Mouse (Mus musculus) thymus, postnatal 10 days (tissue): ENCODE measurements at regions not wholly inside any gene's neighbourhood (a gene's known extent, or its start where the extent isn't known, plus 50 kb on each side); places are given as distances from the start of the nearest gene placed in this dataset.
A peak's percentile ranks its signal among the peaks of the same experiment; 100 is the strongest.

Experiments
- DNase-seq, 2 experiments: peaks; one replicate each; pipeline ENCODE4 v3.0.0; 2021; ENCODE audit warnings: low spot score in 2 of 2

DNA sequence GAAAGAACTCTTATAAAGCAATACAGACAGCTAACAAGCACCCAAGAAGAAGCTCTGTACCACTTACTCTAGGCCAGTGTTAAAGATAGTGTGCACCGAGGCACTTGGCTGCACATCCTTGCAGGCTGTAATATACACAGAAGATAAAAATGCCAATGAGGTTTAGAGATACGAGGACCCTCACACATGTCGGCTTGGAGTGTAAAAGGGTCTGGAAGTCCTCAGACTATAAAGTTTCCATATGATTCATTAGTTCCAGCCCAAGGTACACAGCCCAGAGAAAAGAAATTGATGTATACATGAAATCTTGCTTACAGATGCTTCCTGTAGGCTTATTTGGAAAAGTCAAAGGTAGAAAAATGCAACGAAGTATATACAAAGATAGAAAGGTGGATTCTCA lies 800.3 kb upstream of the Lrrc6 start:
- DNase-seq, result no peak

DNA sequence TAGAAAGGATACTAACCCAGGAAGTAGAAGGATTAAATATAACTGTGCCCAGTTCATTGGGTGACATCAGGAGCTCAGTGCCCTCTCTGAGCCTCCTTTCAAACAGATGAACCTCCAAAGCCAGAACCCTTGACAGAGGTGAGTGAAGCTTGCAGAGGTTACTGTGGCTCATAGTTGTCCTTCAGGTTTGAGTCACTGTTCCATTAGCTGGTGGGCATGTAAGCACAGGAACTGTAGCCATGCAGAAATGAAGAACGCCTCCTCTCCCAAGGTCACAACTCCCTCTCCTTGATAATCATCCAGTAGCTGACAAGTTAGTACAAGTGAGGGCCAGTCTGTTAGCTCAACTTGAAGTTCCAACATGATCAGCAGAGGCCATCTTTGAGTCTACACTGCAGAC lies 794.1 kb upstream of the Lrrc6 start:
- no peak for DNase-seq

DNA sequence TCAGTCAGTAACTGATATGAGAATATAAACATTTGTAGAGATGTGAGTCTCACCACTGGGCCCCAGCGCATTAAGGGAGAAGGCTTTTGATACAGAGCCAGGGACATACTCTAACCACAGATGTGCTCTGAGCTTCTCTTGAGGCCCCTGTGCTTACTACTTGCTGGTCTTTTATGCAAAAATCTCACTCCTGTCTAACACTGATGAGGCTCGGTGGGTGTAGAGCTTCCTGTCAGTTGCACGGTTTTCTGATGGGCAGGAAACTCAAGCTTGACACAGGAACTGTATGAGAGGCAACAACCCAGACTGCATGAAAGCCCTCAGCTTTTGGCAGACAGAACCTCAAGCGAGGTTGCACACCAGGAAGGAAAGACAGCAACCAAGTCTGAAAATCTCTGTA lies 789.0 kb upstream of the Lrrc6 start:
- peak; percentile 65 to 75 for DNase-seq

DNA sequence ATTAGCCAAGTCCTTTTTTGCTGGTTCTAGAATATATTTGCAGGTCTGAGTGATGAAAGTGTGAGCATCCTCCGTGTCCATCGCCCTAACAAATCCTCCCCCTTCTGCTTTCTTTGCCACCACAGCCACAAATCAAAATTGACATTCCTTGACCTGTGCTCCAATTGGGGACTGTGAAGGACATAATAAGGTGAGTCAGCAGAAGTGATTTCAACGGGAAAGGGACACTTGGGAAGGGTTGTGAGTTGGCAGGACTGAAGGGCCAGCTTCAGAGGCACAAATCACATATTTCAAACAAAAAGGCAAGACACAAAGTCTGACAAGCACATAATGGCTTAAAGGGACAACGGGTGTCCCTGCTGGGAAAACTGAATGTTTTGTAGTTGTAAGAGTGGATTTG lies 784.2 kb upstream of the Lrrc6 start:
- no peak for DNase-seq

DNA sequence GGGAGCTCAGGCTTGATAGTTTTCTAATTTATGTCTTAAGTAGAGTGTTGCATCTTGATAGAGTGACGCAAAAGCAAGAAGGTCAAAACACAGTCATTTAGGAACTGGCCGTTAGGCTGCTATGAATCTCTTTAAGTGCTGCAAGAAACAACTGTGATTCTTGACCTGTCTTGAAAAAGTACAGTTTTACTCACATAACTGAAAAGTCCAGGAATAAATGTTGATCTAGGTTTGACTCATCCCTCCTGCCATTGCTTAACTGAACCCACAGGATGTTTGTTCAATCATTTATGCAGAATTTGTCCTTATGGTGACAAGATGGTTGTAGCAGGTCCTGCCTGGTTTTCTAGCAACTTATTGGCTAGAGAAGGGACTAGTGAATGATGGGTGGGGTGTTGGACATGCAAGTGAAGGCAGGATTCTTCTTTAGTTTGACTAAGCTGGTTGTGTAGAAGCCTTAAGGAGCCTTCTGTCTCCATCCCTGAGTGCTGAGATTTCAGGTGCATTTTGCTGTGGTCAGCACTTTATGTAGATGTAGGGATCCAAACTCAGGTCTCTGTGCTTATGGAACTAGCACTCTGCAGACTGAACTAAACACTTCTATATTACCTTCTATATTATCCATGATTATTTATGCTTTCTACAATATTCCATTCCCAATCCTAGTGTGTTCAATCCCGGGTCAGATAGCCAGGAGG lies 782.7 kb upstream of the Lrrc6 start:
- no peak for DNase-seq

DNA sequence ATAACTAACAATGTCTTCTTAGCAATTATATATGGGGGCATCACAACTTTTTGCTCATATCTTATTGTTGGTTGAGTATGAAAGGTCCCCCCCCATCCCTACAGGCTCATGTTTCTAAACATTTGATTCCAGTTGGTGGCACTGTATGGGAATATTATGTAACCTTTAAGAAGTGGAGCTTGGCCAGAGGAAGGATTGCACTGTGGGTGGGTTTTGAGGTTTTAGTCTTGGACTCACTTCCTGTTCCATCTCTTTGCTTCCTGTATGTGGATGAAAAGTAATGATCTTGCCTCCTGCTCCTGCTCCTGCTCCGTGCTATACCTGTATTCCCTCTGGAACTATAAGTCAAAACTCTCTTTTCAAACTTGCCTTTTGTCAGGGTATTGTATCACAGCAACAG lies 778.2 kb upstream of the Lrrc6 start:
- no peak for DNase-seq

DNA sequence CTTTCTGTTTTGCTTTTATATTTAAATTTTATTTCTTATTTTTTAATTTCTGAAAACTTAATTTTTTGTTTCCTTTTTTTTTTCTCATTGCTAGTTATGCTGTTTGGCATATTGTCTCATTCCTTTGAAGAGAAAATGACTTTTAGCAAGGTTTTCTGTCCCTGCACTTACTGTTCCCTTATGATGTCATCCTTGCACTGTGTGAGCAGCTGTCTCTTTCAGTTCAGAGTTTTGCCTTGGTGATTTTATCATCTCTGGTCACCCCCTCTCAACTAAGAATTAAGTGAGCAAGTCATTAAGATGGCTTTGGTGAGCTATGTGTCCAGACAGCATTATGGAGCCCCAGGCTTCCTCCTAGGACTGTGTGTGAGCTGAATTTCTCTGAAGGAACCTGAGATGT lies 774.3 kb upstream of the Lrrc6 start:
- DNase-seq, result no peak

DNA sequence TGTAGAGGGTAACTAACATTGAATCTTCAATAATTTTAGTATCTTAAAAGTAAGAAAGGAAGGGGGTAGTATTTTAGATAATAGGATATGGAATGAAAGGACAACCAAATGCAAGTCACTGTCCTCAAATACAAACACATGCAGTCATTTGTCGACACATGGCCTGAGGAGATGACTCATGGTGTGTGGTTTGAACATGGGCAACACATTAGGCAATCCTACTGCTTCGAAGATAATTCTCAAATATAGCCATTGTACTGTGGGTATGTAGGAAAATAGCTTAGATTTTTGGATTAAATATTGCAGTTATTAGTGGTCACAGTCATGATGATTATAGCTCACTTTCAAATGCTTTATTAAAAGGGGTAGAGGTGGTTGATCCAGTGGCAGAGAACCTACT lies 771.7 kb upstream of the Lrrc6 start:
- no peak for DNase-seq

DNA sequence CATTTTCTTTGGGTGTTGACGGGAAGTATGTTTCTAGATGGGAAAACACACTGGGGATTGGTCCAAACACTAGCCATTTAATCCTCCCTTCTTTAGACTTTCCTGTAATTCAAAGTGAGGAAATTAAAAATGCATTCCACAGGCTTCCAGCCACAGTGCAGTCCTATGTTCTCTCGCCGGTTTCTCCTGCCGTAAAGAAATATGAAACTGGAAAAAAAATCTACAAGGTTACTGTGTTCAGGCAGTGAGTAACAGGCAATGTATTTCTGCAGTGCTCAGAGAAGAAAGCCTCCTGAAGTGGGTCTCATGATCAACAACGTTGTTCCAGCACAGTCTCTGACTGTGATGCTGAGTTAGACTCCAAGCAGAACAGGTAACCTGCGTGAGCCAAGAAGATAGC lies 763.0 kb upstream of the Lrrc6 start:
- no peak for DNase-seq

DNA sequence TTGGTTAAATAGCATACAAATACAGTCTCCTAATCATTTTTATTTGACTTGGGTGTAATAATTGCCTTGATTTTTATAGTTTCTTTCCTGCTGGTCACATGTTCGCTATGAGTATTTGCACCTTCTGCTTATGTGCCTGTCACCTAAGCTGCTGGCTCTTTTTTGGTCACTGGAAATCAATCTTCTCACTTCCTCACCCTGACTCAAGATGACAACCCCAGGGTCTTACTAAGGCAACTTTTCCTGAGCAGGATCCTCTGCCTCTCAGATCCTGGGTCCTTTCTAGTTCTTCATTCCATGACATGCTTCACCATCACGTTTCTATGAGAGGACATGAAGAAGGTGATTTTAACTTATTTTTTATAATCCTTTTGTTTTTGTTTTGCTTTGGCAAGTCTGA lies 762.6 kb upstream of the Lrrc6 start:
- DNase-seq, result no peak

DNA sequence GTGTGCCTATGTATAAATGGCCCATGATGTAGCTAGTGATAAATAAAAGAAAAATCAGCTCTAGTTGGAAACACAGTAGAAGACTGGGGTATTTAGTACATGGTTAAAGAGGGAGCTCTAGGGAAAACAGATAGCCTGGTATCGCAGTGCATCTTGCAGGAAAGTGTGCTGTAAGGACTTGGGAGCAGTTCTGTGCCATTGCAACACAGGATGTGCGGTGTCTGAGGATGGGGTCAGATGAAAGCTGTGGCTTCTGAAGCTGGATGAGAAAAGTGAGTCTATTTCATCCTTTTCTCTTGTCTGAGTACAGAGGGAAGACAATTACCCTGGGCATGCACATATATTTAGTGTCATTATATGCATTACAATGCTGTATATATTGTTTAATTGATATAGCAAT lies 761.6 kb upstream of the Lrrc6 start:
- DNase-seq, result no peak

DNA sequence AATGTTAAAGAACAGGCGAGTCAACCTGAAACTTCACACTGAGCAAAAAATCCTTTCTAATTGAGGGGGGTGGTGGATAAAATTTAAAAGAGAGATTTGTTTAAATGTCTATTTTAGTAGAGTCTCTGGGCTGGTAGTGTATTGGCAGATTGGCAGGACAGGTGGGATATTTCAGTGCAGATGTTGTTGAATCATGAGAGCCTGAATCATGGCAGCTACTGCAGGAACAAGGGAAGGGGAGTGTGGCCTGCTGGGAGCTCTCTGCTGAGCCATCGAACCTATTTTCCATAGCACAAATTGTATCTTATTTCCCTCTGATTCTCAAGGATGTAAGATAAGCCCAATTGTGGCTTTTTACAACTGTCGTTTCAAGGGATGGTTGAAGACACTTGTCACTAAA lies 760.0 kb upstream of the Lrrc6 start:
- no peak for DNase-seq

DNA sequence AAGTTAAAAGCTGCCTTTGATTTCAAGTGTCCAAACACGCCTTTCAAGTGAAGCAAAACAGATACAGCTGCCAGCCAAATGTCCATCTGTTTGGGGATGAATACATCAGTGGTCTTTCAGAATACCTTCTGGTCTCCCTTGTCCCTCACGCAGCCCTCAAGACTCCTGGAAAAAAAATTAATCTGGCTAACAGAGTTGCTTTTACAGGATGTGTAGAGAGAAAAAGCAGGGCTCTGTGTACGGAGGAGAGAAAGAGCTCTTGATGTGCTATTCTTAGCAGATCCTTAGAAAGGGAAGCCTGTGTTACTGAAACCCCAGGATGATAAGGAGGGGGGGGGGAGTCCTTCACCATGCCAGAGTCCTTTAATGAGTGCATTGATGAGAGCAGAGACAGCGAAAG lies 748.4 kb upstream of the Lrrc6 start:
- no peak for DNase-seq

DNA sequence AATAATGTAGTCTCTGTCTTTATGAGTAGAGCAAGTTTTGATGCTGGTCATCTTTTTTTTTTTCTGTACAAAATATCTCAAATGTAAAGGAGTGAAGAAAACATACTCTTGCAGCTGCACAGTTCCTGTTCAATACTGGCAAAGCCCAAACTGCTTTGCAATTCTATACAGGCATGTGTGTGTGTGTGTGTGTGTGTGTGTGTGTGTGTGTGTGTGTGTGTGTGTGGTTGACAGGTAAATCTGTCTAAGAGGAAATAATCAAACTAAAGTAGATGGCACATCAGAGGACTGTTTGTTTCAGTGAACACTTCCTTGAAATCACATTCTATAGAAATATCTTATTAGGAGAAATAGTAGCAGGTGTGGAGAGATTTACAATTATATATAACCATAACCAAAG lies 747.8 kb upstream of the Lrrc6 start:
- no peak for DNase-seq

DNA sequence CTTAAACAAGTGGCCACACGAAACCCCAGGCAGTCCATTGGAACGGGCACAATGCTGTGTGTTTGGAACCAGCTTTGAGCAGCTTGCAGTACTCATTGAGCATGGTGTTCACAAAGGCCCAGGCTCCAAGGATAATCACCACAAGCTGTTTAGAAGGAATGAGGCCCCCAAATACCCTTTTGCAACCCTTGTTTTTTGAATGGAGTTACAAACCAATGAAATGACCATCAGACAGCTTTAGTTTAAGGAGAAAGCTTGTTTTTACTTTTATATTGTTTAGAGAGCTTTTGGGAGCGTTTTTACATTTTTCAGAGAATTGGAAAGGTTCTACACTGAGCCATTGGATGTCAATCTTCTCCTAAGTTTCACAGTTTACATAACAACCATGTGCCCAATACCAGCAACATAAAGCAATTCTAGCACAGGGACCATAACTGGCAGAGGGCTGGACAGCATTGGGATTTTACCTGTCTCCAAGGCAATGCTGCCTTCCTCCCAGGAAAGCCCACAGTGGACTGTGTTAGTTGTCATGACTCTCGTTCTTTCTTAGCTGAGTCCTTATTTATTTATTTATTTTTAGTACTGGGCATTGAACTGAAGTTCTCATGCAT lies 745.1 kb upstream of the Lrrc6 start:
- DNase-seq, result no peak

DNA sequence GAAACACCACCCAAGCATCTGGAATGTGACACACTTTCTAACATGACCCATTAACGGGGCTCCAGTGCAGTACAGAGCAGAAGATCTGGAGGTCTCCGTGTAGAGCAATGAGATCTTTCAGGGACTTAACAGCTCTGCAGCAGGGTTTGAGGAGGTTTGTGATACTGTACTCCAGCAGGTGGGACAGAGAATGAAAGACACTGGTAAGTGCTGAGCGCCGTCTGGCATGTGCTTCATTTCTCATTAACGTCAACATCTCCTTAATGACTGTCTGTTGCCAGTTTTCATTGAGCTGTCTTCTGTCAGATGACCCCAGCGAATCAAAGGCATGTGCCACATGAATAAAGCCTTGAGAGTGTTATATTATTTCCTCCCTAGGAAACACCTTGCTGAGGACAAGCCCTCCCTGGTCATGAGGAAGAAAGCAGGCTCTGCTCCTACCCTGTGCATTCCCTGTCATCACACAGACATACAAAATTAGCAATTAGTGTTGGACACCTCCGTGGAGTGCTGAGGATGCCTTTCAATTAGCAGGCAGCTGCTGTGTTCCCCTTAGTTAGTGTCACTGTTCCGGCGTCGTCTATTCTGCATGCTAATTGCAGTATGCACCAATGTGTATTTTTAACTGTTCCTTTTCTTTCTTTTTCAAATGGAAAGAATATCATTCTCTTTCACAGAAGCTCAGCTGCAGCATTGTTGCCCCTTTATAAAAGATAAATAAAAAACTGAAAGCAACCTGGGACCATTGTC lies 744.4 kb upstream of the Lrrc6 start:
- no peak for DNase-seq

DNA sequence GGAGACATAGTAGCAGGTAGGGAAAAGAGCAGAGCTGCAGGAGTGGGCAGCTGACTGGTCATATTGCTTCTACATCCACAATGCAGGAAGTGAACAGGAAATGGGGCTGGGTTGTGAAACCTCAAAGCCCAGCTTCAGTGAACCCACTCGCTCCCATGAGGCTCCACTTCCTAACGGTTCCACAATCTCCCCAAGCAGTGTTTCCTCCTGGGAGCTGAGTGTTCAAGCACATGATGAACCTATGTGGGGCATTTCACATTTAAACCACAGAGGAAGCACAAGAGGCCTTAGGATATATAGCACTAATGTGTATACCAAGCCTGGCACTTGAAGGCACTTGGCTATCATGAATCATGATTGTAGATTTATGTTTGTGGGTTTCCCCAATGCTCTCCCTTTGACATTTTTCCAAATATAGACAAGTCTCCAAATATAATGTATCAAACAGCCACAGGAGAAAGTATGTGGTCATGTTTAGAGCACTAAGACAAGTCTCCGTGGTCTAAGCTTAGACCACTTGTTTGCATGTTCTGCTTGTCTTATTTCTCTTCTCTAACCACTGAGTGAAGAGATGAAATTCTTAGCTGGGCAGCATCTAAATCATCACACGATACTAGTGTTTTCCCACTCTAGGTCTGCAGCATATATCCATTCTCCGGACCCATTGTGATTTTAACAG lies 734.5 kb upstream of the Lrrc6 start:
- no peak for DNase-seq

DNA sequence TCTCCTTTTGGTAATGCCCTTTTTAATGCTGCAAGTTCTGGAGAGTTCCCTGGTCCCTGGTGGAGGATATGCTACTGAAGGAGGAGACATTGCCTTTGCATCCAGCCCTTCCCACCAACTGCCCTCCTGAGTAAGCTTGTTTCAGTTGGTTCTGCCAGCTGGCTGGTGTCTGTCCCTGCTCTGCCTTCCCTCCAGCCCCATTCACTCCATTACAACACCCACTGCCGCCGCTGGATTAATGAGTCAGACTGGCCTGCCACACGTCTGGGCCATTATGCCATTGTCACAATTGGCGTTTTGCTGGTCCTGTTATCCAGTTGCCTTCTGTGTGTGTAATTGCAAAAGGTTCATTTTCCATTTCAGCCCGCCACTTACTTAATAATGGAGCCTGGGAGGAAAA lies 728.6 kb upstream of the Lrrc6 start:
- DNase-seq, result no peak

DNA sequence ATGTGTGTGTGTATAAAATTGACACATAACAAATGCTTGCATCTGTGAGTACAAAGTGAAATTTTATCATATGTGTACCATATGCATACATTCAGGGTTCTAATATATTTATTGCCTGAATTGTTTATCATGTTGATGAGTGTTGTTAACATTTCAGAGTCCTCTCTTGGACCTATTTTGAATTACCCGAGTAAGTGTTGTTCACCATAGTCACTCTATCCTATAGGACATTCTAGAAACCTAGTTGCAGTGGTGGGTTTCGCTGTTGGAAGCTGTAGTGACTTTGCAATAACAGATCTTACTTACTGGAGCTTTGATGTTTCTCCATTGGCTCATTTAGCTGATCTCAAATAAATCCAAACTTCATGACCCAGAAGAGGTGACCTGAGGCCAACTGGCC lies 727.9 kb upstream of the Lrrc6 start:
- DNase-seq, result no peak

DNA sequence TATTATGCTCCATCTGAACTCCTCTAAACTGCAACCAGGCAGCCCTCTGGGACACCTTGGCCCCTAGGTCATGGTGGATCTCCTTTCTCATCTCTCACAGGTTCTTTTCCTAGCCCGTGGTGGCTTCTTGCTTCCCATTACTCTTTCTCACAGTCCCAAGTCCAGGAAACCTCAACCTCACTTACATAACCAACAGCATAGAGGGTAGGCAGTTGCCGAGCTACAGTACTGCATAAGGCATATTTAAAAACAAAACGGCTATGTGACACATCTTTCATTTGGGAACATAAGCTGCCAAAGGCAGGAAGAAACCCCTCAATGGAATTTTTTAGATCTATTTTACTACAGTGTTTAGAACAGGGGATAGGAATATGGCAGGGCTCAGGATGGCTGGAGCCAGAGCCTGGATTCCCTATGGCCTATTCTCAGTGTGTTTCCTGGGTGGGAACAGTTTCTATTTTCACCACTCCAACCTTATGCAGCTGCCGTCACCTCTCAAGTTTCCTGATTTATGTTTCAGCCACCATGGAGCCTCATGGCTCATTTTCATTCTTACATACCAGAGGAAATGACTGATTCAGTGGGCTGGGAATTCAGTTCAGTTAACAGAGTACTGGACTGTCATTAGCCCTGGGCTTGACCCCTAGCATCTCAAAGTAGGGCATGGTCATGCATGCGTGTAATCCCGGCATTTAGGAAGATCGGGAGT lies 726.9 kb upstream of the Lrrc6 start:
- DNase-seq, result no peak

DNA sequence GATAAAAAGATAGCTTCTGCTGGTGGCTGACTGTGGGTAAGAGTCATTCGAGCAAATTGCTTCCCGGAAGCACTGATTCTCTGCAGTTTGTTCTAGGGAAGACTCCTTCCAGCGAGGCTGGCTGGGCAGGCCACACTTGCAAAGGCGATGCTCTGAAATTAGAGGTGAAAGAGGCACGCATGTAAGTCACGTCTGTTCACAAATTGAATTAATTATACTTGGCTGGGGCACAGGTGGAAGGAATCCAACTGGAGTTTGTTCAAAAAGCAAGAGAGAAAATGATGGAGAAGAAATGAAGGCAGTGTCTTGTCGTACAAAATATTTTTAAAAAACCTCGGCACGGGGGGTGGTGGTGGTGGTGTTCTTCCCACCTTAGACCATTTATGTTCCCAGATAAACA lies 726.2 kb upstream of the Lrrc6 start:
- DNase-seq, result no peak
